Mouse (Mus musculus) neural tube, embryonic 11.5 days (tissue): ENCODE results near the gene Mtmr2. TPM values are rescaled to one million over a fixed set of nuclear protein-coding genes. Genes with fewer than 3 reads are reported as not detected.
"Not testable (repeated sequence)": the region's sequence is repeated elsewhere in the genome, so short reads cannot be mapped to it uniquely, and the experiment has no call there.

Source experiments
- ATAC-seq: fragments of 200-750 bp; cut with Nextera tagmentation; 2 replicates; pipeline ENCODE4 v1.8.0; 2017; ENCODE audit warnings: moderate number of reproducible peaks, mild to moderate bottlenecking, moderate TSS enrichment, moderate library complexity; ENCODE audit not compliant: insufficient read depth, low FRiP score, low TSS enrichment
- DNase-seq: peaks from one replicate; pipeline ENCODE4 v3.0.0-alpha.2; 2015; ENCODE audit warnings: low spot score
- H3K27ac ChIP-seq: fragments of 300-500 bp; sonication (generic); 2 replicates; pipeline ENCODE4 v1.5.1; 2014; ENCODE audit warnings: low read depth, mild to moderate bottlenecking, low read length
- H3K27me3 ChIP-seq: fragments of 300-500 bp; sonication (generic); 2 replicates; pipeline ENCODE4 v1.6.1; 2014; ENCODE audit warnings: mild to moderate bottlenecking, low read length, mixed read lengths; ENCODE audit not compliant: control insufficient read depth, insufficient read depth
- H3K36me3 ChIP-seq: fragments of 300-500 bp; sonication (generic); 2 replicates; pipeline ENCODE4 v1.6.1; 2014; ENCODE audit warnings: mild to moderate bottlenecking, low read length, moderate library complexity, mixed read lengths; ENCODE audit not compliant: control insufficient read depth, insufficient read depth
- H3K4me1 ChIP-seq: fragments of 300-500 bp; sonication (generic); 2 replicates; pipeline ENCODE4 v1.6.1; 2014; ENCODE audit warnings: low read length, mixed read lengths; ENCODE audit not compliant: control insufficient read depth, insufficient read depth
- H3K4me2 ChIP-seq: fragments of 300-500 bp; sonication (generic); 2 replicates; pipeline ENCODE4 v1.6.1; 2014; ENCODE audit warnings: low read depth, mild to moderate bottlenecking, moderate library complexity
- H3K4me3 ChIP-seq: fragments of 300-500 bp; sonication (generic); 2 replicates; pipeline ENCODE4 v1.5.1; 2014; ENCODE audit warnings: low read depth, low read length
- H3K9ac ChIP-seq: fragments of 300-500 bp; sonication (generic); 2 replicates; pipeline ENCODE4 v1.6.1; 2014; ENCODE audit warnings: mild to moderate bottlenecking, low read length
- H3K9me3 ChIP-seq: fragments of 300-500 bp; sonication (generic); 2 replicates; pipeline ENCODE4 v1.6.1; 2016; ENCODE audit warnings: low read length; ENCODE audit not compliant: control insufficient read depth
- WGBS: fragments of 180-500 bp; shearing (Covaris S2); extraction: QIAGEN DNeasy Blood & Tissue Kit; methylation state at CpG from one replicate; pipeline ENCODE4 v1.1.7; 2014; 5-methylcytosine and 5-hydroxymethylcytosine counted together
- polyA plus RNA-seq: library from polyadenylated mRNA; unstranded; fragments of >200 nt; fragmentation: Nextera tagmentation; extraction: Ambion mirVana; gene quantifications from 2 replicates; pipeline ENCODE4 v1.2.1, GENCODE M21; 2014

Gene Mtmr2
- 82.7 and 85.2 TPM in 2 replicates for polyA plus RNA-seq

- 43% methylated on average over 2 of the region's 2 CpGs for WGBS
- Histone ChIP-seq H3K27me3 (no peaks in the 10 kb centered on the region), H3K36me3 (no peaks in the 10 kb centered on the region), H3K9ac (peak within 1 kb of the TSS; percentile 99), H3K4me1 (peaks cover 4% of the 10 kb centered on the region), H3K27ac (peak within 1 kb of the TSS; percentile 92), H3K4me3 (peak within 1 kb of the TSS; percentile 97), H3K9me3 (no peaks in the 10 kb centered on the region), H3K4me2 (peak within 1 kb of the TSS; percentile 53)
- DNase-seq, result no peak
- ATAC-seq, result no peak
These were observed at the start of gene Mtmr2 for GRCm38 (mm10) chr9:13748404-13748797. Gene Mtmr2 (plus strand): TSS chr9:13748410.

- Histone ChIP-seq H3K4me2 (no peak overlapping the region), H3K27ac (peak overlapping the region; percentile 60), H3K4me3 (no peak overlapping the region), H3K9me3 (no peaks in the 10 kb centered on the region), H3K36me3 (0 out of 2 replicates have a peak, but pooled peaks cover 2% of the 10 kb centered on the region), H3K4me1 (no peaks in the 10 kb centered on the region), H3K9ac (no peak overlapping the region), H3K27me3 (no peaks in the 10 kb centered on the region)
- DNase-seq, result peak; percentile 55
- 23% methylated on average over 14 of the region's 14 CpGs for WGBS
- peak; percentile 91 for ATAC-seq
These were observed 49.0 kb upstream of the Mtmr2 start for GRCm38 (mm10) chr9:13699061-13699780.

DNA sequence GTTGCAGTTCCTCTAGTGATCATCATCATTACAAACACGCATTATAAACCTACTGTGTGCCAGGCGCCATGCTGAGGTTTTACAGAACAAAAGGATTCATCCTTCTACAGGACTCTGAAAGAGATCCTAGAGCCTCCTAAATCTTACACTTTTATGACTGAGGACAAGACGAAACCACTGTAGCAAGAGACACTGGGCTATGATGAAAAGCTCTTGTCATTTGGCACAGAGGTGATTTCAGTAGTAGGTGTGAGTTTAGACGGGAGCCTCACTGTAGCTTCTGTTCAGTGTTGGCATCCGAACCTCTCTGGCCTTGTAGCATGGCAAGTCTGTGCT, 48.5 kb upstream of the Mtmr2 start:
- H3K27ac ChIP-seq, result 0 out of 2 replicates have a peak overlapping the region, but pooled peaks have one; percentile 21
- H3K4me3 ChIP-seq, result no peak overlapping the region
- DNase-seq, result no peak
- no peaks in the 10 kb centered on the region for H3K27me3 ChIP-seq
- 0 out of 2 replicates have a peak, but pooled peaks have one; percentile 16 for ATAC-seq
- WGBS, result 32% methylated on average over 5 of the region's 5 CpGs
- H3K9me3 ChIP-seq, result no peaks in the 10 kb centered on the region
- H3K4me1 ChIP-seq, result no peaks in the 10 kb centered on the region
- H3K36me3 ChIP-seq, result 0 out of 2 replicates have a peak, but pooled peaks cover 2% of the 10 kb centered on the region
- no peak overlapping the region for H3K9ac ChIP-seq
- H3K4me2 ChIP-seq, result no peak overlapping the region

DNA sequence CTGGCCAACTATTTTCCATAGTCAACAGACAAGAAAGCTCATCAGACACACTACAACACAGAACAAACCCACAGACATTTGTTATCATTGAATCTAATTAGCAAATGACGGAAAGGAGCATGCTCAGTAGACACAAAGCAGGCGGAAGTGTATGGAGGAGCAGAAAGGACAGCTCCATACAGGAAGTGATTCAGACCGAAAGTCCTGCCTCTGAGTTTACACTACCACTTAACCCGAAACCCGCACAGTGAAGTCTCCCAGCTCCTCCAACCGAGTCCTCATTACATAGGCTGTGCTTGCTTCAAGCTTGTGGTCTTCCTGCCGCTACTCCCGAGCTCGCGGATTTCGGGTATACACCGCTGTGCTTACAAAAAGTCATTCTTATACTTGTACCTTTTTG, 46.4 kb upstream of the Mtmr2 start:
- no peaks in the 10 kb centered on the region for H3K9me3 ChIP-seq
- H3K27ac ChIP-seq, result no peak overlapping the region
- no peak overlapping the region for H3K4me3 ChIP-seq
- WGBS, result 95% methylated on average over 12 of the region's 12 CpGs
- no peak for DNase-seq
- no peak for ATAC-seq
- H3K27me3 ChIP-seq, result no peaks in the 10 kb centered on the region
- H3K4me1 ChIP-seq, result no peaks in the 10 kb centered on the region
- no peak overlapping the region for H3K9ac ChIP-seq
- 0 out of 2 replicates have a peak, but pooled peaks cover 2% of the 10 kb centered on the region for H3K36me3 ChIP-seq
- H3K4me2 ChIP-seq, result no peak overlapping the region

DNA sequence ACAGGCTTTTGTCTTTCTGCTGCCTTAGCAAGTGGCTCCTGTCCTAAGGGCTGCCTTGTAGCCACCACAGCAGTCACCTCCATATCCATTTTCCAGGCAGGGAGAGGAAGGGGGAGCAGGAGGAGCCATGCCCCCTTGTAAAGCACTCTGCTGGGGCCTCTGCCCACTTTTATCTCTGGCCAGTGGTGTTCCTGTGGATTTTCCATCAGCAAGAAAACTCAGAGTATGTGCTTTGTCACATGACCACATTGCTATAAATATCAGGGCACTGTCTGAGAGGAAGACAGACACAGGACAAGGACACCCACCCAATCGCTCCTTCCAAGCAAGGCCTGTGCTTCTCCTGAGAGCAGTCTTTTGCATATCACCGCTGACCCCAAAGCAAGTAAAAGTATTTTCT, 45.1 kb upstream of the Mtmr2 start:
- H3K4me1 ChIP-seq, result no peaks in the 10 kb centered on the region
- H3K27me3 ChIP-seq, result no peaks in the 10 kb centered on the region
- H3K9ac ChIP-seq, result no peak overlapping the region
- no peak overlapping the region for H3K27ac ChIP-seq
- DNase-seq (no peak), ATAC-seq (no peak)
- no peak overlapping the region for H3K4me3 ChIP-seq
- no peaks in the 10 kb centered on the region for H3K9me3 ChIP-seq
- 0 out of 2 replicates have a peak, but pooled peaks cover 2% of the 10 kb centered on the region for H3K36me3 ChIP-seq
- WGBS, result 94% methylated on average over 2 of the region's 2 CpGs
- no peak overlapping the region for H3K4me2 ChIP-seq

DNA sequence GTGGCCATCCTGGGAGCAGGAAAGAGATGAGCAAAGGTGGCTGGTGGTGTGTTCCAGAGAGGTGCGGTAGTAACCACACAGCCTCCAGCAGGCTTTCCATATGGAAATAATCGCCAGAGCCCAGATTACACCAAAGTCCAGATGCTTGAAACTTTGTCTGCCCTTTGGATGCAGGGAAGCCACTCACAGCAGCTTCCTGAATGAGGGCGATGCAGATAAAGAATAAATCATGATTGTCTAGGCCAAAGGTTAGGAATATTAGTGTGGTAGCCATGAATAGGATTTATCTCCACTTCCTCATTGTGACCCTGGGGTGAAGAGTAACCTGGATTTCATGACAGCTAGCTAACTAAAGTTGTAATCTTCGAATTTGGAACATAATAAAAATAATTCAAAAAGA, 43.3 kb upstream of the Mtmr2 start:
- Histone ChIP-seq H3K27ac (no peak overlapping the region), H3K36me3 (0 out of 2 replicates have a peak, but pooled peaks cover 2% of the 10 kb centered on the region), H3K4me1 (no peaks in the 10 kb centered on the region), H3K9ac (no peak overlapping the region), H3K9me3 (no peaks in the 10 kb centered on the region), H3K4me3 (no peak overlapping the region), H3K4me2 (no peak overlapping the region), H3K27me3 (no peaks in the 10 kb centered on the region)
- ATAC-seq (no peak), DNase-seq (no peak)
- 68% methylated on average over 4 of the region's 4 CpGs for WGBS

DNA sequence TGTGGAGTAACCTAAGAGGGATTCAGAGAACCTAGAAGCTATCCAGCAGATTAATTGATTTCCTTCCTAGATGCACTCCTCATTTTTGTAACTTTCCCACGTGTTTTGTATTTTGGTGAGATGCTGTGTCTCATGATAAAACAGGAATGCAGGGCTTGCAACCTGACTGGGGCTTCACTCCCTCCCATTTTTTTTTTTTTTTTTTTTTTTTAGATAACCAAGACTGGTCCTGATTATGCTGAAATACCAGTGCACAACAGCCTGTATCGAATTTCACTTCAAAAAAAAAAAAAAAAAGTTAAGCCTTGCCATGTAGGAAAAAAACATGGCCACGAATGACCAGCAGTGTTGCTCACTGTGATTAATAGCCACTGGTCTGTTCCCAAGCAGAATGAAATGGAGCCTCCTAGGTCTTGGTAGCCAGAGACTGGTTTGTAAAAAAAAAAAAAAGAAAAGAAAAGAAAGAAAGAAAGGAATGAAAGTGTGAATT, 41.1 kb upstream of the Mtmr2 start:
- H3K4me2 ChIP-seq, result no peak overlapping the region
- no peaks in the 10 kb centered on the region for H3K9me3 ChIP-seq
- 0 out of 2 replicates have a peak, but pooled peaks cover 2% of the 10 kb centered on the region for H3K36me3 ChIP-seq
- no peaks in the 10 kb centered on the region for H3K27me3 ChIP-seq
- H3K4me3 ChIP-seq, result no peak overlapping the region
- H3K4me1 ChIP-seq, result no peaks in the 10 kb centered on the region
- ATAC-seq (no peak), DNase-seq (no peak)
- H3K27ac ChIP-seq, result no peak overlapping the region
- WGBS, result 46% methylated on average over 3 of the region's 3 CpGs
- H3K9ac ChIP-seq, result no peak overlapping the region

GRCm38 (mm10) chr9:13709436-13709835, 38.8 kb upstream of the Mtmr2 start:
- H3K9ac ChIP-seq, result no peak overlapping the region
- no peaks in the 10 kb centered on the region for H3K9me3 ChIP-seq
- DNase-seq, result no peak
- 88% methylated on average over 5 of the region's 5 CpGs for WGBS
- no peak overlapping the region for H3K4me2 ChIP-seq
- no peaks in the 10 kb centered on the region for H3K36me3 ChIP-seq
- H3K4me3 ChIP-seq, result no peak overlapping the region
- H3K4me1 ChIP-seq, result no peaks in the 10 kb centered on the region
- H3K27ac ChIP-seq, result no peak overlapping the region
- no peak for ATAC-seq
- no peaks in the 10 kb centered on the region for H3K27me3 ChIP-seq

DNA sequence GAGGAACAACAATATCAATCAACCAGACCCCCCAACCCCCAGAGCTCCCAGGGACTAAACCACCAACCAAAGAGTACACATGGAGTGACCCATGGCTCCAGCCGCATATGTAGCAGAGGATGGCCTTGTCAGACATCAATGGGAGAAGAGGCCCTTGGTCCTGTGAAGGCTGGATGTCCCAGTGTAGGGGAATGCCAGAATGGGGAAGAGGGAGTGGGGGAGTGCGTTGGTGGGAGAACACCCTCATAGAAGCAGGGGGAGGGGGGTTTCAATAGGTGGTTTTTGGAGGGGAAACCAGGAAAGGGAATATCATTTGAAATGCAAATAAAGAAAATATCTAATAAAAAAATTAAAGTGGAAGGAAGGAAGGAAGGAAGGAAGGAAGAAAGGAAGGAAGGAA, 32.3 kb upstream of the Mtmr2 start:
- H3K4me3 ChIP-seq, H3K27me3 ChIP-seq, DNase-seq, H3K27ac ChIP-seq, H3K36me3 ChIP-seq, H3K4me1 ChIP-seq, H3K9me3 ChIP-seq, H3K9ac ChIP-seq, ATAC-seq, H3K4me2 ChIP-seq: not testable (repeated sequence)
- 75% methylated on average over 2 of the region's 2 CpGs for WGBS
